Mouse (Mus musculus): ENCODE results near the gene Tmem52b.
A peak's percentile ranks its signal among the peaks of the same experiment; 100 is the strongest.

Gene Tmem52b

GRCm38 (mm10) chr6:129532556-129532941 lies 20.2 kb downstream of the Tmem52b start:
- peak; percentile 84 for DNase-seq (ENCODE audit: low spot score)

- DNase-seq (ENCODE audit: low spot score), result peak; percentile 87
Measured at GRCm38 (mm10) chr6:129532942-129533860, 20.8 kb downstream of the Tmem52b start, which contains the start of gene Gabarapl1. Gabarapl1 (plus strand) TSS chr6:129533160.

GRCm38 (mm10) chr6:129534057-129534456 lies 21.7 kb downstream of the Tmem52b start:
- peak; percentile 28 for DNase-seq (ENCODE audit: low spot score)

- DNase-seq (ENCODE audit: low spot score), result no peak
Measured at GRCm38 (mm10) chr6:129534627-129535190, 22.4 kb downstream of the Tmem52b start.

- DNase-seq (ENCODE audit: low spot score), result no peak
Measured at GRCm38 (mm10) chr6:129535723-129536122, 23.4 kb downstream of the Tmem52b start.

- no peak for DNase-seq (ENCODE audit: low spot score)
Measured at GRCm38 (mm10) chr6:129538555-129538954, 26.2 kb downstream of the Tmem52b start.

- DNase-seq (ENCODE audit: low spot score), result no peak
Measured at GRCm38 (mm10) chr6:129541931-129542330, 29.6 kb downstream of the Tmem52b start.

GRCm38 (mm10) chr6:129542540-129542939 lies 30.2 kb downstream of the Tmem52b start:
- DNase-seq (ENCODE audit: low spot score), result no peak

GRCm38 (mm10) chr6:129543709-129544606 lies 31.6 kb downstream of the Tmem52b start:
- DNase-seq (ENCODE audit: low spot score), result no peak

- DNase-seq (ENCODE audit: low spot score), result no peak
Measured at GRCm38 (mm10) chr6:129547277-129547676, 34.9 kb downstream of the Tmem52b start.

- no peak for DNase-seq (ENCODE audit: low spot score)
Measured at GRCm38 (mm10) chr6:129548009-129548408, 35.7 kb downstream of the Tmem52b start.

GRCm38 (mm10) chr6:129557298-129558023 lies 45.1 kb downstream of the Tmem52b start:
- no peak for DNase-seq (ENCODE audit: low spot score)

GRCm38 (mm10) chr6:129558946-129559640 lies 46.7 kb downstream of the Tmem52b start:
- DNase-seq (ENCODE audit: low spot score), result peak; percentile 44

GRCm38 (mm10) chr6:129559641-129560027 lies 47.3 kb downstream of the Tmem52b start:
- DNase-seq (ENCODE audit: low spot score), result no peak

GRCm38 (mm10) chr6:129565257-129565656 lies 52.9 kb downstream of the Tmem52b start:
- no peak for DNase-seq (ENCODE audit: low spot score)

Data from yolk sac, embryonic 10.5 days (tissue).